Mouse (Mus musculus) adrenal gland (tissue): ENCODE measurements around the gene Wwc2.
"Not testable (repeated sequence)": the region's sequence is repeated elsewhere in the genome, so short reads cannot be mapped to it uniquely, and the experiment has no call there.

Experiments
- intact Hi-C: fragments of 180-260 bp; cut with DNase I; formaldehyde crosslinking; loops from one replicate; pipeline ENCODE4 v1.15.1; 2025

Wwc2 gene

GRCm38 (mm10) chr8:47859259-47859658 lies 131.5 kb downstream of the Wwc2 start:
- intact Hi-C loops, result no loop called here

DNA sequence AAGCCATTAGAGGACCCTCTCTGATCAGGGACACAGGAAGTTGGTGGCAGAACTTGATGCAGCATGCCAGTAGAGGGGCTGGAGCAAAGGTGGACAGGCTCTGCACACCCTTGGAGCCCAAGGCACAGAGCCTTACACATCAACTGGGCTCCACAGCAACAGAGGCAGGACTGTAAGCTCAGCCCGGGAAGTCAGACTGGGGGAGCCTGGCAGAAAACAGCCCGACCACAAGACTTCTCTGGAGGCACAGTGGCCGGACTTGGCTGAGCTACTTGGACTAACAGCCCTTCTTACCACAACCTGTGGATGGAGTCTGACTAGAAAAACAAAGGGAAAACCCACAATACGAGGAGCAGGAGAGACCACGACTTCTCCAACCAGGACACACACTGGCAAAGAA lies 137.4 kb downstream of the Wwc2 start:
- intact Hi-C loops, result no loop called here

DNA sequence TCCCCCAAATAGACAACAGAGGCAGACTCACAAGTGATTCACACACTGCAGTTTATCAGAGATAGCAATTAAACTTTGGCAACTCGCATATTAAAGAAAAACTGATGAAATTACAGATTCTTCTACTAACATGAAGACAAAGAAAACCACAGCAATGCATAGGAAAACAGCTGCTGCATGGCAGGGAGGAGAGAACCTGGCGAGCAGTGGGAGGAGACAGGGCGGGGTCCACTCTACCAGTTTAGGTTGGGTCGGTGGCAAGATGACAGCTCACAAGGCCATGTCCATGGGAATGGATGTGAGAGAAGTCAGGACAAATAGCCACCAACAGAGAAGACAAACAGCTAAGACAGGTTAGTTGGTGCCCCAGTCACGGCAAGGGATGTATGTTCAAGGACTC lies 138.0 kb downstream of the Wwc2 start:
- intact Hi-C loops, result no loop called here

DNA sequence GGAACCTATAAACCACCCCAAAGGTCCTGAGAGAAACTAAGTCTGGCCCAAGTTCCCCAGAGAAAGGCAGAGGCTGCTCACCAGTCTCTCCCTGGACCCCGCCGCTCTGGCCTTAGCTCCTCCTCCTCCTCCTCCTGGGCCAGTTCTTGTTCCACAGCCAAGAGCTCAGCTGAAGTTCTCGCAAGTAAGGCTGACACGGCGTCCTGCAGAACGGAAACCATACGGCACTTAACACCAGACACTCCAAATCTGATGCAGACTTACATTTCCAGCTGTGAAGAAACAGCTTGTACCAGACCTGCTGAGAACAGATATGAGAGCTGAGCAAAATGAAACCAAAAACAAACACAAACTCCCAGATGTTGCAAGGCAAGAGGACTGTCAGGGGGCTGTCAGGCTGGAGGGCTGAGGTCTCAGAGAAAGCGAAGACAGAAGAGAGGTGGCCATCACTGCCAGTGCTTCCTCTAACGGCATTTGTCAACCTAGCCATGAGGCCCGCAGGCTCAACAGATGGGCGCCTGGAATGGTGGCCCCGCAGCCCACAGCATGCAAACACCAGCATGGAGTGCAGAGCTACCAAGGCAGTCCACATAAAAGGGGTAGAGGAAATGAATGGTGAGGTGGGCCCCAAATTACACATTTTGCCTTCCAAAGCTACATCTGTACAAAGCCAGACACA lies 138.8 kb downstream of the Wwc2 start:
- intact Hi-C loops, result no loop called here

- intact Hi-C loops, result loop anchor here (5.0 kb wide), 1 partner anchor 108 kb away; no protein-coding TSS in a partner anchor
Observed at GRCm38 (mm10) chr8:47849842-47850241, 140.9 kb downstream of the Wwc2 start.

DNA sequence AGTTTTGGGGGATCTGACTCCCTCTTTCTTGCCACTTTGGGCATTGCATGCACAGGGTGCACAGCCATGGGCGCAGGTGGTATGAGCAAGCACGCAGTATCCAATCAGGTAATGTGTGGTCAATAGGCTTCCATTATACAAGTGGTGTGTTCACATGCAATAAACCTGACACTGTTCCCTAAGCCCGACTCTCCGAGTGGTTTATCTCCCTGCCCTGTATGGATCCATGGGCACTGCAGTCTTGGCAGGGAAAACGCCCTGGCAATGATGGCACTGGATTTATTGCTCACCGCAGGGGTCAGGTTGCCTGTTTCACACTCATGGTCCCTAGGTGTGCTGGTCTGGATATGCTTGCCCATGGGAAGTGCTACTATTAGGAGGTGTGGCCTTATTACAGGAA lies 142.8 kb downstream of the Wwc2 start:
- intact Hi-C loops, result loop anchor here (5.0 kb wide), 1 partner anchor 106 kb away; no protein-coding TSS in a partner anchor

DNA sequence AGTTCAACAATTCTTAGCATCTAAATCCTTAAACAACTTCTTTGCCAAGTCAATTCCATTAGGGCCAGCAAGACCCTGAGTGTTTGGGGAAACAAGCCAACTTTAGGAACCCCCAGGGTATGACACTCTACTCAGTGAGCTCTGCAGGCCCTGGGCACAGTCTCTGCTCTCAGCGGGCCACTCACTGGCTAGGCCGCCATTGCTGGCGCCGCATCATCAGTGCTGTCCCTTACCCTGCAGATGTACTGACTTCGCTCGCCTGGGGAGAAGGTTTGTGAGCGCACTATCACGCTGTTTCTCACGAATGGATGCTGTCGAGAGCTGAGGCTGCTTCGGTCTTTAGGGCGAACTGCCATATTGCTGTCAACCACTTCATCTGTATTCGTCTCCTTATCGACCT lies 143.6 kb downstream of the Wwc2 start:
- intact Hi-C loops, result loop anchor here (5.0 kb wide), 1 partner anchor 105 kb away; no protein-coding TSS in a partner anchor

- intact Hi-C loops, result loop anchor here (5.0 kb wide), 1 partner anchor 104 kb away; no protein-coding TSS in a partner anchor
Observed at GRCm38 (mm10) chr8:47845956-47846355, 144.8 kb downstream of the Wwc2 start.

DNA sequence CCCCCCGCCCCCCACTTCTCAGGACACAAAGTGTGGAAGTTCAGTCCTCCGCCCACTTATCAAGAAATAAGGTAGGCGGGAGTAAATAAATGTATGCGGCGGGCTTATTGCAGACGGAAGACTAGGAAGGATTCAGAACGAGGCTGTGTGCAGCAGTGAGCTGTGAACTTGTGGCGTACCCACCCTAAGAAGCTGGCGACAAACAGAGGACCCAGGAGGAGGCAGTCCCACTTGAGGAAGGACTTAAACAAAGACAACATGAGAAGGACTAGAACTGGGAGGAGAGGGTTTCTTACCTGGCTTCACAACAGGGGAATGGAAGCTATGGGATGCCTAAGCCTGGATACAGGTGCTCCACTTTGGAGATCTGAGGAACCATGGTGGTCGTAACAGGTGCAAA lies 147.1 kb downstream of the Wwc2 start:
- intact Hi-C loops, result no loop called here

DNA sequence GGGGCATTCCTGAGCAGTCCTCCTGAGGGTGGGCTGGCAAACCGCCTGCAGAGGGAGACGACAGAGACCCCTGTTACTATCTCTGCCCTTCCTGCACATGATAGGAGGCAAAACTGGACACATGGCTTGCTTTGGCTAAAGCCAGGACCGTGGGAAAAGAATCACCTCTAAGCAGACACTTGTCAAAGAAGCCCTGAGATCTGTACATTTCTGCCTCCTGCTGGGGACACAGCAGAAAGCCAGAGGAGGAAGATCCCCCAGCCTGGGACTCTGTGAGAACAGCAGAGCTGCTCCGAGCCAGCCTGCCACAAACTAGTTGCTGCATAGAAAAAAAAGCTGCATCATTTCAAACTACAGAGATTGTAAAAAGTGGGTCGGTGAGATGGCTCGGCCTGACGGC lies 147.7 kb downstream of the Wwc2 start:
- intact Hi-C loops, result no loop called here

GRCm38 (mm10) chr8:47833944-47834343 lies 156.8 kb downstream of the Wwc2 start:
- intact Hi-C loops, result loop anchor here (5.0 kb wide), 1 partner anchor 72 kb away; no protein-coding TSS in a partner anchor

- intact Hi-C loops, result loop anchor here (5.0 kb wide), 1 partner anchor 70 kb away; no protein-coding TSS in a partner anchor
Observed at GRCm38 (mm10) chr8:47832616-47833015, 158.1 kb downstream of the Wwc2 start.

GRCm38 (mm10) chr8:47826911-47827310 lies 163.8 kb downstream of the Wwc2 start:
- intact Hi-C loops, result no loop called here

GRCm38 (mm10) chr8:47825596-47825995 lies 165.1 kb downstream of the Wwc2 start:
- intact Hi-C loops, result no loop called here

DNA sequence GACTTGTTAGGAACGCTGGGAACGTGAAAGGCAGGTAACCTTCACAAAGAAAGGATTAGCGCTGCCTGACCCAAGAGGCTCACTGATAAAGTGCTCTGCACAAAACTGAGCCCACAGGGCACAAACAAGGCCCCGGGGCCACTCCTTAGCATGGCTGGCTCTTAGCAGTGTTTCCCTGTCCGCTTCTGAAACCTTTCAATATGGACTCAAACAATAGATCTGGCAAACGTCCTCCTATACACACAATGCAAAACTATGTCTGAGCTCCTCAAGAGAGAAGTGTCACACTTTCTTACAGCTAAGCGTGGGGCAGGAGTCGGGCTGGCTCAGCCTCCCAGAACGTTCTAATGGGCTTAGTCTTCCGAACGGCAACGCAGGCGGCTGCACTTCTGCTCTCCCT lies 166.5 kb downstream of the Wwc2 start, which contains the start of gene Cldn22:
Cldn22 (plus strand) TSS at position 301 of the 400 bp plus-strand sequence.
- intact Hi-C loops, result no loop called here

DNA sequence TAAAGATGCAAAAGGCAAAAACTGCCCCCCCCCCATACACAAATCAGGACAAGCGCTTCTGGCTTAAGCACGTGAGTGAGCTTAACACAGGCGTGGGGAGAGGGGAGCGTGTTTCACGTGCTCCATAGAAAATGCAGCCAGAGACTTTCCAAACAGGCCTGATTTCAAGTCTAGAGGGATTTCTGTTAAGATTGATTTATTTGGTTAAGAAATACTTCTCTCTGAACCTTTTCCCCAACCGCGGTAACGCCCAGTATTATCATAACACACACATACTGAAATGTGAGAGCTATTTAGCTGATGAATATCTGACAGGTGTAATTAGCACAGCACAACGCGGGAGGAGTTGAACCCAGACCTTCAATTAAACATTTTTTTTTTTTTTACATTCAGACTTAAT lies 166.9 kb downstream of the Wwc2 start:
- intact Hi-C loops, result no loop called here

DNA sequence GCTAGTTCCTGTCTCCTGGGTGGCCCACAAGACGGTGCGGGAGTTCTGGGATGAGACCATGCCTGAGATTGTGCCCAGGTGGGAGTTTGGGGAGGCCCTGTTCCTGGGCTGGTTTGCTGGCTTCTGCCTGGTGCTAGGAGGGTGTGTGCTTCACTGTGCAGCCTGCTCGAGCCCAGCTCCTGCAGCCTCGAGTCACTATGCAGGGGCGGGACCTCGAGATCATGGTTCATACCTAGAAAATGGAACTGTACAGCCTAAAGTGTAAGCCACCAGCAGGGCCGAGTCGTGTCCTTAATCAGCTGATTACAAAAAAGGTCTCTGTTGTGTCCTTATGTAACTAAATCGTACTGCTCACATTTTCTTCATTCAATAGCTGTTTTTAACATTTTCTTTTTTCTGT lies 168.2 kb downstream of the Wwc2 start:
- intact Hi-C loops, result not testable (repeated sequence)

- intact Hi-C loops, result no loop called here
Observed at GRCm38 (mm10) chr8:47821843-47822242, 168.9 kb downstream of the Wwc2 start, which contains the start of gene Cldn24. Gene Cldn24 (plus strand): TSS chr8:47822143.

- intact Hi-C loops, result no loop called here
Observed at GRCm38 (mm10) chr8:47820914-47821772, 169.6 kb downstream of the Wwc2 start.

- intact Hi-C loops, result no loop called here
Observed at GRCm38 (mm10) chr8:47819034-47819433, 171.7 kb downstream of the Wwc2 start.

DNA sequence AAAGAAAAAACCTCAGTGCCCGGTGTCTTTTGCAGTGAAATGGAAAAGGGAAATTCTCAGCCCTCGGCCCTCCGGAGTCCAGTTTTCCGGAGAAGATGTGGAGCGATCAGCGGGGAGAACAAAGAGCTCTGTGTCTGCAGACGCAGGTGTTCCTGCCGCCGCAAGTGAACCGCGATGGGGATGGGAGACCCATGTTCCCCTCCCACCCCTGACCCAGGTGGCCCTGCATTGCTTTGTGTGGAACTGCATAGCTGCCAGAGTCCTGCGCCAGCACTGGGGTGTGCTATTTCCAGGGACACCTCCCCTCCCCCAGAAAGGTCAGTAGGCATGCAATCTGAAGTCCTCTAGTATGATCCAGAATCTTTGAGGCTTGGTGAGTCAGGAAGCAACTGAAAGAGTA lies 179.5 kb downstream of the Wwc2 start:
- intact Hi-C loops, result no loop called here

- intact Hi-C loops, result no loop called here
Observed at GRCm38 (mm10) chr8:47810666-47811015, 180.1 kb downstream of the Wwc2 start.
